Mouse (Mus musculus) liver, postnatal 0 days (tissue): ENCODE data around the gene Zfp568. TPM values are rescaled to one million over a fixed set of nuclear protein-coding genes. Genes with fewer than 3 reads are reported as not detected.

ENCODE experiments used
- ATAC-seq: fragments of 200-750 bp; cut with Nextera tagmentation; 2 replicates; pipeline ENCODE4 v1.8.0; 2017; ENCODE audit warnings: mild to moderate bottlenecking, moderate library complexity
- DNase-seq: peaks from one replicate; pipeline ENCODE4 v3.0.0-alpha.2; 2016
- H3K27ac ChIP-seq: fragments of 300-500 bp; sonication (generic); 2 replicates; pipeline ENCODE4 v1.5.1; 2014; ENCODE audit warnings: antibody characterized with exemption, moderate library complexity, mild to moderate bottlenecking, low read depth
- H3K27me3 ChIP-seq: fragments of 300-500 bp; sonication (generic); 2 replicates; pipeline ENCODE4 v1.6.1; 2014; ENCODE audit warnings: low read length, control low read depth, mixed read lengths; ENCODE audit not compliant: insufficient read depth
- H3K36me3 ChIP-seq: fragments of 300-500 bp; sonication (generic); replicated peaks from 2 replicates; pipeline ENCODE4 v1.6.1; 2014; ENCODE audit warnings: mild to moderate bottlenecking, control low read depth, low read length, moderate library complexity, mixed read lengths; ENCODE audit not compliant: insufficient read depth
- H3K4me1 ChIP-seq: fragments of 300-500 bp; sonication (generic); 2 replicates; pipeline ENCODE4 v1.6.1; 2014; ENCODE audit warnings: antibody characterized with exemption, mild to moderate bottlenecking, control low read depth; ENCODE audit not compliant: insufficient read depth
- H3K4me2 ChIP-seq: fragments of 300-500 bp; sonication (generic); 2 replicates; pipeline ENCODE4 v1.6.1; 2014; ENCODE audit warnings: low read depth, mild to moderate bottlenecking, low read length, moderate library complexity, mixed read lengths
- H3K4me3 ChIP-seq: fragments of 300-500 bp; sonication (generic); 2 replicates; pipeline ENCODE4 v1.5.1; 2014; ENCODE audit warnings: low read depth, low read length
- H3K9ac ChIP-seq: fragments of 300-500 bp; sonication (generic); replicated peaks from 2 replicates; pipeline ENCODE4 v1.6.1; 2014; ENCODE audit warnings: mild to moderate bottlenecking, moderate library complexity
- H3K9me3 ChIP-seq: fragments of 300-500 bp; sonication (generic); 2 replicates; pipeline ENCODE4 v1.6.1; 2016; ENCODE audit warnings: mild to moderate bottlenecking, control low read depth, low read length, mixed read lengths
- CTCF ChIP-seq: sonication (generic); IDR thresholded peaks from 2 replicates; pipeline ENCODE4 v1.5.1; 2016; ENCODE audit warnings: antibody characterized with exemption, low read depth
- EP300 ChIP-seq: IDR thresholded peaks from 2 replicates; pipeline ENCODE4 v1.6.1; 2016; ENCODE audit warnings: antibody characterized with exemption, low read depth, mild to moderate bottlenecking
- WGBS: fragments of 180-500 bp; shearing (Covaris S2); extraction: QIAGEN DNeasy Blood & Tissue Kit; methylation state at CpG from one replicate; pipeline ENCODE4 v1.1.7; 2014; ENCODE audit not compliant: insufficient replicate concordance; 5-methylcytosine and 5-hydroxymethylcytosine counted together
- polyA plus RNA-seq: library from polyadenylated mRNA; unstranded; fragments of >200 nt; fragmentation: Nextera tagmentation; extraction: Ambion mirVana; gene quantifications from 2 replicates; pipeline ENCODE4 v1.2.1, GENCODE M21; 2015

Gene Zfp568
- polyA plus RNA-seq, 1 experiment from 2014 or later: 6.4 TPM

GRCm38 (mm10) chr7:29986101-29986500 lies 2.3 kb downstream of the Zfp568 start:
- H3K9me3 ChIP-seq: no peaks in the 10 kb centered on the region
- peak overlapping the region; percentile 90; the same call in 1 of the 2 replicates for H3K4me3 ChIP-seq
- peaks cover 12% of the 10 kb centered on the region for H3K36me3 ChIP-seq
- TF ChIP-seq EP300 (no peak), CTCF (no peak)
- H3K27me3 ChIP-seq: no peaks in the 10 kb centered on the region
- 71% methylated on average over 8 of the region's 8 CpGs for WGBS
- H3K4me2 ChIP-seq: peak overlapping the region; percentile 88
- H3K9ac ChIP-seq: no peak overlapping the region
- H3K27ac ChIP-seq: peak overlapping the region; percentile 56
- ATAC-seq (peak; percentile 30; the same call in 1 of the 2 replicates), DNase-seq (peak; percentile 24)
- peaks cover 9% of the 10 kb centered on the region; the same call in 1 of the 2 replicates for H3K4me1 ChIP-seq

GRCm38 (mm10) chr7:29987551-29987950 lies 3.8 kb downstream of the Zfp568 start:
- Histone ChIP-seq H3K27ac (no peak overlapping the region), H3K4me2 (no peak overlapping the region), H3K9ac (no peak overlapping the region), H3K4me1 (peaks cover 7% of the 10 kb centered on the region; the same call in 1 of the 2 replicates), H3K9me3 (no peaks in the 10 kb centered on the region), H3K36me3 (peaks cover 19% of the 10 kb centered on the region), H3K27me3 (no peaks in the 10 kb centered on the region), H3K4me3 (no peak overlapping the region)
- 87% methylated on average over 5 of the region's 5 CpGs for WGBS
- no peak for DNase-seq
- no peak for ATAC-seq
- TF ChIP-seq CTCF: no peak
- no peak for TF ChIP-seq EP300

- Histone ChIP-seq H3K4me2 (no peak overlapping the region), H3K9ac (no peak overlapping the region), H3K36me3 (peaks cover 21% of the 10 kb centered on the region), H3K27me3 (no peaks in the 10 kb centered on the region), H3K27ac (peak overlapping the region; percentile 31; the same call in 1 of the 2 replicates), H3K4me1 (0 out of 2 replicates have a peak, but pooled peaks cover 3% of the 10 kb centered on the region), H3K9me3 (no peaks in the 10 kb centered on the region), H3K4me3 (no peak overlapping the region)
- no peak for TF ChIP-seq CTCF
- no peak for TF ChIP-seq EP300
- peak; percentile 58 for DNase-seq
- WGBS: 67% methylated on average over 11 of the region's 11 CpGs
- peak; percentile 81 for ATAC-seq
Observed at GRCm38 (mm10) chr7:29989031-29989430, 5.3 kb downstream of the Zfp568 start.

GRCm38 (mm10) chr7:29992698-29993097 lies 8.9 kb downstream of the Zfp568 start:
- Histone ChIP-seq H3K9ac (no peak overlapping the region), H3K27ac (no peak overlapping the region), H3K36me3 (peaks cover 25% of the 10 kb centered on the region), H3K4me2 (no peak overlapping the region), H3K4me1 (no peaks in the 10 kb centered on the region), H3K4me3 (no peak overlapping the region), H3K9me3 (no peaks in the 10 kb centered on the region), H3K27me3 (no peaks in the 10 kb centered on the region)
- ATAC-seq (no peak), DNase-seq (no peak)
- 88% methylated on average over 8 of the region's 8 CpGs for WGBS
- TF ChIP-seq CTCF (no peak), EP300 (no peak)

GRCm38 (mm10) chr7:29993340-29993739 lies 9.6 kb downstream of the Zfp568 start:
- no peak overlapping the region for H3K9ac ChIP-seq
- H3K4me2 ChIP-seq: no peak overlapping the region
- 92% methylated on average over 9 of the region's 9 CpGs for whole genome bisulfite sequencing
- ATAC-seq (no peak), DNase-seq (no peak)
- H3K9me3 ChIP-seq: no peaks in the 10 kb centered on the region
- peaks cover 27% of the 10 kb centered on the region for H3K36me3 ChIP-seq
- no peak overlapping the region for H3K27ac ChIP-seq
- no peaks in the 10 kb centered on the region for H3K27me3 ChIP-seq
- H3K4me3 ChIP-seq: no peak overlapping the region
- TF ChIP-seq EP300 (no peak), CTCF (no peak)
- no peaks in the 10 kb centered on the region for H3K4me1 ChIP-seq

GRCm38 (mm10) chr7:29995134-29995533 lies 11.4 kb downstream of the Zfp568 start:
- Histone ChIP-seq H3K27me3 (no peaks in the 10 kb centered on the region), H3K9ac (no peak overlapping the region), H3K27ac (no peak overlapping the region), H3K4me1 (no peaks in the 10 kb centered on the region), H3K4me3 (no peak overlapping the region), H3K4me2 (no peak overlapping the region), H3K36me3 (peaks cover 39% of the 10 kb centered on the region), H3K9me3 (no peaks in the 10 kb centered on the region)
- ATAC-seq: no peak
- no peak for DNase-seq
- TF ChIP-seq CTCF: no peak
- TF ChIP-seq EP300: no peak
- WGBS: 85% methylated on average over 8 of the region's 8 CpGs

GRCm38 (mm10) chr7:30000601-30001000 lies 16.8 kb downstream of the Zfp568 start:
- Histone ChIP-seq H3K27me3 (no peaks in the 10 kb centered on the region), H3K36me3 (peaks cover 28% of the 10 kb centered on the region), H3K9me3 (no peaks in the 10 kb centered on the region), H3K4me2 (no peak overlapping the region), H3K4me3 (no peak overlapping the region), H3K9ac (no peak overlapping the region), H3K4me1 (no peaks in the 10 kb centered on the region; the same call in 1 of the 2 replicates), H3K27ac (peak overlapping the region; percentile 30; the same call in 1 of the 2 replicates)
- no peak for DNase-seq
- WGBS: 52% methylated on average over 5 of the region's 5 CpGs
- TF ChIP-seq CTCF (no peak), EP300 (no peak)
- ATAC-seq: 0 out of 2 replicates have a peak, but pooled peaks have one; percentile 13
